Mouse (Mus musculus): ENCODE measurements around the gene Tti1.
A peak's percentile ranks its signal among the peaks of the same experiment; 100 is the strongest.

DNA sequence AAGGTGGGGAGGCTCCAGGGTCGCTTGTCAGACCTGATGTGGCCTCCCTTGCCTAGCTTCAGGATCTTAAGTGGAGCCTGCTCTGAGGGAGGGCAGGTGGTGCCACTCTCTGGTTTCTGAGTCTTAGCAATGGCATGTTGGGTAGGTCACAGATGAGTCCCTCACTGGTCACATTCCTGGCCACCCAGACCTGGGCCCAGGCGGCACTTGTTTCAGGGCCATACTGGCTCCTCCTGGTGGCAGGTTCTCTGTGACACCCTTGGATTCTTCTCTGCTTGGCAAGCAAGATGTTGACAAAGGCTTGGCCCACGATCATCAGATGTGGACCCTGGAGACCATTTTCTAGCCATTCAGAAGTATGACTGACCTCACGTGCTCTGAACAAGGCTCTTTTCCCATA, 95.6 kb downstream of the Tti1 start:
- TF ChIP-seq CTCF (IDR thresholded peaks at IDR 0.05; ENCODE audit: low read depth) (peak; percentile 49; the same call in 1 of the 2 replicates), EP300 (optimal IDR thresholded peaks at IDR 0.05) (no peak)
